Mouse (Mus musculus) heart, embryonic 16.5 days (tissue): ENCODE results near the gene Pgm1. TPM values are rescaled to one million over a fixed set of nuclear protein-coding genes. Genes with fewer than 3 reads are reported as not detected.

Experiments
- ATAC-seq: fragments of 200-750 bp; cut with Nextera tagmentation; replicated peaks from 2 replicates; pipeline ENCODE4 v1.8.0; 2017; ENCODE audit warnings: moderate number of reproducible peaks; ENCODE audit not compliant: insufficient read depth, low FRiP score; ENCODE audit errors: extremely low read depth
- H3K27ac ChIP-seq: fragments of 300-500 bp; sonication (generic); 2 replicates; pipeline ENCODE4 v1.5.1; 2014; ENCODE audit warnings: mild to moderate bottlenecking, low read length, control low read depth, moderate library complexity
- H3K27me3 ChIP-seq: fragments of 300-500 bp; sonication (generic); 2 replicates; pipeline ENCODE4 v1.6.1; 2014; ENCODE audit warnings: low read length, mixed read lengths; ENCODE audit not compliant: control insufficient read depth, insufficient read depth
- H3K36me3 ChIP-seq: fragments of 300-500 bp; sonication (generic); 2 replicates; pipeline ENCODE4 v1.6.1; 2014; ENCODE audit not compliant: control insufficient read depth, insufficient read depth
- H3K4me1 ChIP-seq: fragments of 300-500 bp; sonication (generic); 2 replicates; pipeline ENCODE4 v1.6.1; 2014; ENCODE audit warnings: low read length, mixed read lengths; ENCODE audit not compliant: control insufficient read depth, insufficient read depth
- H3K4me2 ChIP-seq: fragments of 300-500 bp; sonication (generic); 2 replicates; pipeline ENCODE4 v1.6.1; 2014; ENCODE audit warnings: low read depth, mild to moderate bottlenecking, control low read depth, low read length
- H3K4me3 ChIP-seq: fragments of 300-500 bp; sonication (generic); 2 replicates; pipeline ENCODE4 v1.5.1; 2014; ENCODE audit warnings: mild to moderate bottlenecking, control low read depth, low read length
- H3K9ac ChIP-seq: fragments of 300-500 bp; sonication (generic); 2 replicates; pipeline ENCODE4 v1.6.1; 2014; ENCODE audit warnings: low read length, control low read depth
- H3K9me3 ChIP-seq: fragments of 300-500 bp; sonication (generic); replicated peaks from 2 replicates; pipeline ENCODE4 v1.6.1; 2016; ENCODE audit warnings: low read length; ENCODE audit not compliant: control insufficient read depth
- WGBS: fragments of 180-500 bp; shearing (Covaris S2); extraction: QIAGEN DNeasy Blood & Tissue Kit; methylation state at CpG from one replicate; pipeline ENCODE4 v1.1.7; 2014; 5-methylcytosine and 5-hydroxymethylcytosine counted together
- polyA plus RNA-seq: library from polyadenylated mRNA; unstranded; fragments of >200 nt; fragmentation: Nextera tagmentation; extraction: Ambion mirVana; gene quantifications from 2 replicates; pipeline ENCODE4 v1.2.1, GENCODE M21; 2015

Pgm1 gene
- polyA plus RNA-seq, 1 experiment from 2014 or later, result 291 TPM

GRCm38 (mm10) chr4:99931240-99931580 is 2.0 kb downstream of the Pgm1 start:
- peak overlapping the region; percentile 100 for H3K27ac ChIP-seq

GRCm38 (mm10) chr4:99931807-99932206 is 2.6 kb downstream of the Pgm1 start:
- H3K9ac ChIP-seq, result peak overlapping the region; percentile 97
- no peak for ATAC-seq
- no peaks in the 10 kb centered on the region for H3K9me3 ChIP-seq
- WGBS, result 44% methylated on average over 4 of the region's 4 CpGs
- H3K27ac ChIP-seq, result peak overlapping the region; percentile 100
- 0 out of 2 replicates have a peak, but pooled peaks cover 6% of the 10 kb centered on the region for H3K36me3 ChIP-seq
- H3K27me3 ChIP-seq, result no peaks in the 10 kb centered on the region
- H3K4me1 ChIP-seq, result peaks cover 30% of the 10 kb centered on the region
- H3K4me2 ChIP-seq, result peak overlapping the region; percentile 68
- H3K4me3 ChIP-seq, result peak overlapping the region; percentile 85

More at GRCm38 (mm10) chr4:99931240-99931580, 2.0 kb downstream of the Pgm1 start:
- H3K9me3 ChIP-seq, result no peaks in the 10 kb centered on the region
- no peak for ATAC-seq
- H3K27me3 ChIP-seq, result no peaks in the 10 kb centered on the region
- peak overlapping the region; percentile 85 for H3K4me3 ChIP-seq
- WGBS, result 34% methylated on average over 11 of the region's 11 CpGs
- H3K4me1 ChIP-seq, result peaks cover 30% of the 10 kb centered on the region
- H3K4me2 ChIP-seq, result peak overlapping the region; percentile 68
- 0 out of 2 replicates have a peak, but pooled peaks cover 3% of the 10 kb centered on the region for H3K36me3 ChIP-seq
- H3K9ac ChIP-seq, result peak overlapping the region; percentile 97

- peaks cover 33% of the 10 kb centered on the region for H3K4me1 ChIP-seq
- no peak overlapping the region for H3K4me3 ChIP-seq
- H3K9ac ChIP-seq, result no peak overlapping the region
- H3K36me3 ChIP-seq, result peaks cover 9% of the 10 kb centered on the region; the same call in 1 of the 2 replicates
- H3K27me3 ChIP-seq, result no peaks in the 10 kb centered on the region
- no peak overlapping the region for H3K27ac ChIP-seq
- WGBS, result 77% methylated on average over 7 of the region's 7 CpGs
- H3K4me2 ChIP-seq, result no peak overlapping the region
- ATAC-seq, result no peak
- H3K9me3 ChIP-seq, result no peaks in the 10 kb centered on the region
Measured at GRCm38 (mm10) chr4:99934859-99935258, 5.6 kb downstream of the Pgm1 start.

- H3K4me2 ChIP-seq, result no peak overlapping the region
- H3K27me3 ChIP-seq, result no peaks in the 10 kb centered on the region
- no peak overlapping the region for H3K9ac ChIP-seq
- no peak overlapping the region for H3K4me3 ChIP-seq
- peaks cover 41% of the 10 kb centered on the region for H3K4me1 ChIP-seq
- H3K27ac ChIP-seq, result no peak overlapping the region
- no peak for ATAC-seq
- no peaks in the 10 kb centered on the region for H3K9me3 ChIP-seq
- peaks cover 9% of the 10 kb centered on the region; the same call in 1 of the 2 replicates for H3K36me3 ChIP-seq
- 84% methylated on average over 5 of the region's 5 CpGs for WGBS
Measured at GRCm38 (mm10) chr4:99936278-99936677, 7.1 kb downstream of the Pgm1 start.

- Histone ChIP-seq H3K27ac (0 out of 2 replicates have a peak overlapping the region, but pooled peaks have one; percentile 52), H3K4me2 (no peak overlapping the region), H3K27me3 (no peaks in the 10 kb centered on the region), H3K4me1 (peaks cover 41% of the 10 kb centered on the region), H3K4me3 (no peak overlapping the region), H3K36me3 (peaks cover 9% of the 10 kb centered on the region; the same call in 1 of the 2 replicates), H3K9ac (no peak overlapping the region), H3K9me3 (no peaks in the 10 kb centered on the region)
- no peak for ATAC-seq
- WGBS, result 39% methylated on average over 16 of the region's 16 CpGs
Measured at GRCm38 (mm10) chr4:99939711-99940505, 10.7 kb downstream of the Pgm1 start.

- ATAC-seq, result peak; percentile 42; the same call in 1 of the 2 replicates
- 46% methylated on average over 10 of the region's 10 CpGs for WGBS
- no peak overlapping the region for H3K4me2 ChIP-seq
- H3K4me1 ChIP-seq, result peaks cover 33% of the 10 kb centered on the region
- H3K27ac ChIP-seq, result peak overlapping the region; percentile 12; the same call in 1 of the 2 replicates
- peak overlapping the region; percentile 28; the same call in 1 of the 2 replicates for H3K9ac ChIP-seq
- no peaks in the 10 kb centered on the region for H3K27me3 ChIP-seq
- H3K9me3 ChIP-seq, result no peaks in the 10 kb centered on the region
- no peak overlapping the region for H3K4me3 ChIP-seq
- H3K36me3 ChIP-seq, result peaks cover 5% of the 10 kb centered on the region; the same call in 1 of the 2 replicates
Measured at GRCm38 (mm10) chr4:99941655-99942414, 12.6 kb downstream of the Pgm1 start.

- Histone ChIP-seq H3K9ac (no peak overlapping the region), H3K4me2 (no peak overlapping the region), H3K27ac (no peak overlapping the region), H3K27me3 (no peaks in the 10 kb centered on the region), H3K9me3 (no peaks in the 10 kb centered on the region), H3K36me3 (0 out of 2 replicates have a peak, but pooled peaks cover 2% of the 10 kb centered on the region), H3K4me3 (no peak overlapping the region), H3K4me1 (peaks cover 34% of the 10 kb centered on the region)
- 53% methylated on average over 2 of the region's 2 CpGs for WGBS
- ATAC-seq, result no peak; the same call in 1 of the 2 replicates
Measured at GRCm38 (mm10) chr4:99944606-99945005, 15.4 kb downstream of the Pgm1 start.

GRCm38 (mm10) chr4:99945011-99945410 is 15.8 kb downstream of the Pgm1 start:
- 81% methylated on average over 7 of the region's 7 CpGs for WGBS
- Histone ChIP-seq H3K4me3 (no peak overlapping the region), H3K4me1 (peaks cover 30% of the 10 kb centered on the region), H3K27me3 (no peaks in the 10 kb centered on the region), H3K27ac (no peak overlapping the region), H3K36me3 (0 out of 2 replicates have a peak, but pooled peaks cover 2% of the 10 kb centered on the region), H3K9ac (no peak overlapping the region), H3K9me3 (no peaks in the 10 kb centered on the region), H3K4me2 (no peak overlapping the region)
- no peak for ATAC-seq
